Mouse (Mus musculus) midbrain, embryonic 11.5 days (tissue): Measurements from ENCODE around the gene Snrpg. TPM values are rescaled to one million over a fixed set of nuclear protein-coding genes. Genes with fewer than 3 reads are reported as not detected.

Experiments used
- ATAC-seq: fragments of 200-750 bp; cut with Nextera tagmentation; 2 replicates; pipeline ENCODE4 v1.8.0; 2017; ENCODE audit warnings: moderate TSS enrichment, moderate library complexity; ENCODE audit not compliant: low FRiP score
- DNase-seq: peaks from one replicate; pipeline ENCODE4 v3.0.0; 2015; ENCODE audit warnings: low spot score; ENCODE audit errors: missing footprints
- H3K27ac ChIP-seq: fragments of 300-500 bp; sonication (generic); 2 replicates; pipeline ENCODE4 v1.5.1; 2014; ENCODE audit warnings: low read depth, low read length
- H3K27me3 ChIP-seq: fragments of 300-500 bp; sonication (generic); 2 replicates; pipeline ENCODE4 v1.6.1; 2014; ENCODE audit warnings: mild to moderate bottlenecking, low read length, moderate library complexity, mixed read lengths; ENCODE audit not compliant: control insufficient read depth, insufficient read depth
- H3K36me3 ChIP-seq: fragments of 300-500 bp; sonication (generic); 2 replicates; pipeline ENCODE4 v1.6.1; 2014; ENCODE audit warnings: mild to moderate bottlenecking, low read length, moderate library complexity, mixed read lengths; ENCODE audit not compliant: control insufficient read depth, insufficient read depth
- H3K4me1 ChIP-seq: fragments of 300-500 bp; sonication (generic); 2 replicates; pipeline ENCODE4 v1.6.1; 2014; ENCODE audit warnings: low read length; ENCODE audit not compliant: control insufficient read depth, insufficient read depth
- H3K4me2 ChIP-seq: fragments of 300-500 bp; sonication (generic); 2 replicates; pipeline ENCODE4 v1.6.1; 2014; ENCODE audit warnings: mild to moderate bottlenecking, moderate library complexity
- H3K4me3 ChIP-seq: fragments of 300-500 bp; sonication (generic); 2 replicates; pipeline ENCODE4 v1.5.1; 2014; ENCODE audit warnings: low read depth, low read length
- H3K9ac ChIP-seq: fragments of 300-500 bp; sonication (generic); 2 replicates; pipeline ENCODE4 v1.6.1; 2014; ENCODE audit warnings: low read length
- H3K9me3 ChIP-seq: fragments of 300-500 bp; sonication (generic); 2 replicates; pipeline ENCODE4 v1.6.1; 2016; ENCODE audit warnings: low read length; ENCODE audit not compliant: control insufficient read depth
- whole genome bisulfite sequencing: fragments of 180-500 bp; shearing (Covaris S2); extraction: QIAGEN DNeasy Blood & Tissue Kit; methylation state at CpG from one replicate; pipeline ENCODE4 v1.1.7; 2014; 5-methylcytosine and 5-hydroxymethylcytosine counted together
- polyA plus RNA-seq: library from polyadenylated mRNA; unstranded; fragments of >200 nt; fragmentation: Nextera tagmentation; extraction: Ambion mirVana; gene quantifications from 2 replicates; pipeline ENCODE4 v1.2.1, GENCODE M21; 2014

Gene Snrpg
- polyA plus RNA-seq, 1 experiment from 2014 or later: 748 TPM

DNA sequence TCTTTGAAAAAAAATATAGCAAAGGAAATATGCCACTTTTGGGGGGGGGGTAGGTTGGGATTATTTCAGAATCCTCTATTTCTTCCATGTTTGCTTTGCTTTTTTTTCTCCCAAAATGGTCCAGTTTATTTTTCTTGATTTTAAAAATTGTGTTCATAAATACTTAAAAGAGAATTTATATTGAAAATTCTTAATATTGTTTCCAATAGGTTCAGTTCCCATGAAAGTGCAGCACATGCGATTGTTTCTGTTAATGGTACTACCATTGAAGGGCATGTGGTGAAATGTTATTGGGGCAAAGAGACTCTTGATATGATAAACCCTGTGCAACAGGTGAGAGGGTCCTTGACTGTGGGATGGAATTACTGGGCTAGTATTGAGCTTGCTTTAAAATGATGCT lies 55.3 kb downstream of the Snrpg start, which contains the start of gene Gm44790:
Gm44790 (plus strand) TSS at position 301 of the 400 bp plus-strand sequence.
- Histone ChIP-seq H3K9ac (no peak within 1 kb of the TSS), H3K4me3 (no peak within 1 kb of the TSS), H3K4me1 (no peaks in the 10 kb centered on the region), H3K36me3 (peaks cover 20% of the 10 kb centered on the region), H3K27ac (no peak within 1 kb of the TSS), H3K4me2 (no peak within 1 kb of the TSS), H3K27me3 (no peaks in the 10 kb centered on the region), H3K9me3 (no peaks in the 10 kb centered on the region)
- ATAC-seq (no peak), DNase-seq (no peak)
- WGBS: 98% methylated on average over 1 of the region's 1 CpGs

Other genes with a start within 250 kb of the Snrpg start
- gene Tgfa, start 176.1 kb upstream of the Snrpg start, polyA plus RNA-seq: 1.4 and 1.7 TPM in 2 replicates
- 147 and 152 TPM in 2 replicates for gene Fam136a, start 5.7 kb upstream of the Snrpg start, polyA plus RNA-seq
- 107 and 119 TPM in 2 replicates for gene Pcyox1, start 25.9 kb downstream of the Snrpg start, polyA plus RNA-seq
- gene Tia1, start 32.9 kb downstream of the Snrpg start, polyA plus RNA-seq: 241 and 255 TPM in 2 replicates
- gene Gm44790, start 55.4 kb downstream of the Snrpg start, polyA plus RNA-seq: not detected in 2 replicates
- 23.6 and 26.4 TPM in 2 replicates for gene C87436, start 67.1 kb downstream of the Snrpg start, polyA plus RNA-seq
- gene Pcbp1, start 155.0 kb downstream of the Snrpg start, polyA plus RNA-seq: 418 and 497 TPM in 2 replicates